Mouse (Mus musculus): ENCODE measurements around the gene Dus3l. TPM values are rescaled to one million over a fixed set of nuclear protein-coding genes. Genes with fewer than 3 reads are reported as not detected.

Dus3l gene
- 71.4 and 109 TPM in 2 replicates for polyA plus RNA-seq (2012; rRNA removed; ENCODE audit: low replicate concordance)

DNA sequence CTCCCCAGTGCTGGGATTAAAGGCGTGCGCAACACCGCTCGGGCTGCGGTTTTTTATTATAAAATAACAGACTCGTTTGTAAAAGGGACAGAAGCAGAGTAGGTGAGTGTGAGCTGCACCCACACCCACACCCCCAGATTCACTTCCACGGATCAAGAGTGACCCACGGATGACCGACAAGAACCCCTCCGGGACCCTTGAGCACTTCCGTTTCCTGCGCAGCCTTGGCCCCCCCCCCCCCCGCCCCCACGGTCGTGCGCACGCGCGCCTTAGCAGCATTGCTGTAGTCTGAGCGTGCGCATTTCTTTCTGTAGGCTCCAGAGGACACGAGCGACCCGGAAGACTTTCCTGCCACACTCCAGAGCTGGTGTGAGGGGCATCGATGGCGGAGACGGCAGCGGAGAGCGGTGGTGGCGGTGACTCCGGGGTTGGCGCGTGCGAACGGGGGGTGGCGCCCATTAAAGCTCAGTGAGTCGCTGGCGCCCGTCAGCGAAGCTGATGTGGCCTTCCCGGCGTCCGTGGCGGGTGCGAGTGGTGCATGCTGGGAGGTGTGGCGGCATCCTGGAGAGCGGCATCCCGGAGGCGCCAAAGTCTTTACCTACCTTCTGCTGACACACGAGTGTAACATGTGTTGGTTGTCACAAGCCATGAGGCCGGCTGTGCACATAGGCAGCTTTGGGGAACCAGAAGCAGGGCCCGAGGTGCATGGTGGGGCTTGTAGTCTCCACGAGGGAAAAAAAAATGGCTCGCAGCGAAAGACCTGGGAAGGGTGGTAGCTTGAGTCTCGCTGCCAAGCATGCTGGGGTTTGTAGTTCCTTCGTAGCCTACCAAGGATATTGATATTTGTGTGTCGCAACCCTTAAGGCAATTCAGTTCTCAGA is at the start of gene Dus3l:
Dus3l (plus strand) TSS at position 284 of the 881 bp plus-strand sequence.

DNA sequence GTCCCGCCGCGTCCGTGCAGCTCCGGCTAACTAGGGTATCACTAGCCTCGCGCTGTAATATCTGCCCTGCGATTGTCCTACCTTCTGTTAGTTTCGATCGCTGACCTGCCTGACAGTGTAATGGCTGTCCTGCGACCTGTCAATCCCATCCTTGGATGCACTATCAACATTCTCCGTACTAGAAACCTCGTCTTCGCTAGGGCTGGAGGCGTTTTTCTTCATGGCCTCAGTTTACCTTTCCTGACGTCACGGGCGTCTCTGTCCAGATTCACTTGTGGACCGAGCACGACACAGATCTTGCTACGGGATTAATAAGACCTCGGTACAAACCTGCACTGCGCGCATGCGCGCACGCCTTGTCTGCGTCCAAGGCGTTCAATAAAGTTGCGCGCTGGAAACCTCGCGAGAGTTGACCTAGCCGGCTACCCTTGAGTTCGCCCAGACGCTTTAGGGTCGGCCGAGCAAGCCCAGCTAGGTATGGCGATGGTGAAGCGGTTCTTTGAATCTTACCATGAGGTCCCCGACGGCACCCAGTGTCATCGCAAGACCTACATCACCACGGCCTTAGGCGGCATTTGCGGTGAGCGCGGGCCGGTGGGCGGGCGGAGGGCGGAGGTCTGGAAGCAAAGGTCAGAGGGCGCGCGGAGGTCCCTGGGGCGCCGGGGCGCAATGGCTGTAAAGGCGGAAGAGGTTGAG is 47.0 kb upstream of the Dus3l start, which contains the start of the genes Ndufa11 and Vmac:
Ndufa11 (plus strand) TSS at position 405 of the 696 bp plus-strand sequence.
Vmac (minus strand) TSS at position 660 of the 696 bp plus-strand sequence.

GRCm38 (mm10) chr17:56757416-56758123 is 7.0 kb upstream of the Dus3l start, which contains the start of gene Nrtn:
Nrtn (minus strand) TSS chr17:56757530.

DNA sequence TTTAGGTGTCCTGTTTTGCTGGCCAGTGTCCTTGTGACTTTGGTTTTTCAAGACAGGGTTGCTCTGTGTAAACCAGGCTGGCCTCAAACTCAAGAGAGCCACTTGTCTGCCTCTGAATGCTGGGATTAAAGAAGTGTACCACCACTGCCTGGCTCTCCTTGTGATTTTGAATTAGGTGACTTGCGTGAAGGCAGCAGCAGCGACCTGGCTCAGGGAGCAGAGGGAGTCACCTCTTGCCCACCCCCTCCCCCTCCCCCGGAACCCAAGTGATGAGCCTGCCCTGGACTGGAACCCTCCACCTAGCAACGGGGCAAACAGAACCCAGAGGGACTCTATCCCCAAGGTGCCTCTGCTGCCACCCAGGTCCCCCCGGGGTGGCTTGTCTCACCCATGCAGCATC is 5.4 kb downstream of the Dus3l start, which contains the start of gene Prr22:
Prr22 (plus strand) TSS at position 301 of the 400 bp plus-strand sequence.

Other genes starting within 250 kb of the Dus3l start
- gene Gm20219, start 210.4 kb upstream of the Dus3l start, polyA plus RNA-seq (2012; rRNA removed; ENCODE audit: low replicate concordance), result 13.3 and 17.3 TPM in 2 replicates
- gene Safb2, start 180.2 kb upstream of the Dus3l start, polyA plus RNA-seq (2012; rRNA removed; ENCODE audit: low replicate concordance), result 56.0 and 97.0 TPM in 2 replicates
- 42.7 and 81.7 TPM in 2 replicates for gene Safb, start 179.9 kb upstream of the Dus3l start, polyA plus RNA-seq (2012; rRNA removed; ENCODE audit: low replicate concordance)
- 140 and 142 TPM in 2 replicates for gene 2410015M20Rik, start 155.0 kb upstream of the Dus3l start, polyA plus RNA-seq (2012; rRNA removed; ENCODE audit: low replicate concordance)
- 1,962 and 4,053 TPM in 2 replicates for gene Rpl36, start 151.3 kb upstream of the Dus3l start, polyA plus RNA-seq (2012; rRNA removed; ENCODE audit: low replicate concordance)
- gene Lonp1, start 137.9 kb upstream of the Dus3l start, polyA plus RNA-seq (2012; rRNA removed; ENCODE audit: low replicate concordance), result 76.8 and 87.4 TPM in 2 replicates
- gene Catsperd, start 136.6 kb upstream of the Dus3l start, polyA plus RNA-seq (2012; rRNA removed; ENCODE audit: low replicate concordance), result 0.31 and 0.63 TPM in 2 replicates
- 68.1 and 99.5 TPM in 2 replicates for gene Ranbp3, start 91.5 kb upstream of the Dus3l start, polyA plus RNA-seq (2012; rRNA removed; ENCODE audit: low replicate concordance)
- gene Ndufa11, start 47.0 kb upstream of the Dus3l start, polyA plus RNA-seq (2012; rRNA removed; ENCODE audit: low replicate concordance), result 689 and 708 TPM in 2 replicates
- gene Vmac, start 46.7 kb upstream of the Dus3l start, polyA plus RNA-seq (2012; rRNA removed; ENCODE audit: low replicate concordance), result 27.7 and 47.7 TPM in 2 replicates
- 12.6 and 45.0 TPM in 2 replicates for gene Nrtn, start 7.2 kb upstream of the Dus3l start, polyA plus RNA-seq (2012; rRNA removed; ENCODE audit: low replicate concordance)
- 2.4 and 5.4 TPM in 2 replicates for gene Prr22, start 5.5 kb downstream of the Dus3l start, polyA plus RNA-seq (2012; rRNA removed; ENCODE audit: low replicate concordance)
- 17.1 and 19.0 TPM in 2 replicates for gene Rfx2, start 66.3 kb downstream of the Dus3l start, polyA plus RNA-seq (2012; rRNA removed; ENCODE audit: low replicate concordance)
- not detected in 2 replicates for gene Acsbg2, start 109.7 kb downstream of the Dus3l start, polyA plus RNA-seq (2012; rRNA removed; ENCODE audit: low replicate concordance)
- 0.05 and 0.06 TPM in 2 replicates for gene 1700061G19Rik, start 110.7 kb downstream of the Dus3l start, polyA plus RNA-seq (2012; rRNA removed; ENCODE audit: low replicate concordance)
- 47.6 and 68.7 TPM in 2 replicates for gene Mllt1, start 170.7 kb downstream of the Dus3l start, polyA plus RNA-seq (2012; rRNA removed; ENCODE audit: low replicate concordance)
- gene Acer1, start 217.4 kb downstream of the Dus3l start, polyA plus RNA-seq (2012; rRNA removed; ENCODE audit: low replicate concordance), result 3.9 TPM in 1 of 2 replicates, not detected in the other
- 160 and 224 TPM in 2 replicates for gene Clpp, start 225.5 kb downstream of the Dus3l start, polyA plus RNA-seq (2012; rRNA removed; ENCODE audit: low replicate concordance)
- 32.5 and 38.7 TPM in 2 replicates for gene Alkbh7, start 232.6 kb downstream of the Dus3l start, polyA plus RNA-seq (2012; rRNA removed; ENCODE audit: low replicate concordance)
- not detected in 2 replicates for gene Pspn, start 235.3 kb downstream of the Dus3l start, polyA plus RNA-seq (2012; rRNA removed; ENCODE audit: low replicate concordance)
- 18.7 and 24.6 TPM in 2 replicates for gene Gtf2f1, start 246.5 kb downstream of the Dus3l start, polyA plus RNA-seq (2012; rRNA removed; ENCODE audit: low replicate concordance)
- gene Gm17949, start 246.7 kb downstream of the Dus3l start, polyA plus RNA-seq (2012; rRNA removed; ENCODE audit: low replicate concordance), result 0.14 TPM in 1 of 2 replicates, not detected in the other

All from mammary gland, adult 2 months (tissue).